Mouse (Mus musculus): ENCODE measurements around the gene Otud3. TPM values are rescaled to one million over a fixed set of nuclear protein-coding genes. Genes with fewer than 3 reads are reported as not detected.

Gene Otud3
- 3.9 TPM for polyA plus RNA-seq (2017; shearing (Covaris generic))

GRCm38 (mm10) chr4:138913797-138914196 lies at the start of gene Otud3:
Gene Otud3 (minus strand): TSS chr4:138913945.

GRCm38 (mm10) chr4:138877731-138878130 lies 36.0 kb downstream of the Otud3 start, which contains the start of gene Pla2g2e:
Gene Pla2g2e (plus strand): TSS chr4:138877942.

GRCm38 (mm10) chr4:138873864-138874263 lies 39.9 kb downstream of the Otud3 start, which contains the start of gene Gm13030:
Gene Gm13030 (minus strand): TSS chr4:138873964.

GRCm38 (mm10) chr4:138863344-138863998 lies 50.3 kb downstream of the Otud3 start, which contains the start of gene Pla2g5:
Gene Pla2g5 (minus strand): TSS chr4:138863482.

Other genes starting within 250 kb of the Otud3 start
- not detected for gene Pla2g2c, start 189.2 kb downstream of the Otud3 start, polyA plus RNA-seq (2017; shearing (Covaris generic))
- gene Ubxn10, start 176.8 kb downstream of the Otud3 start, polyA plus RNA-seq (2017; shearing (Covaris generic)): not detected
- not detected for gene Pla2g2f, start 156.3 kb downstream of the Otud3 start, polyA plus RNA-seq (2017; shearing (Covaris generic))
- gene Pla2g2d, start 138.2 kb downstream of the Otud3 start, polyA plus RNA-seq (2017; shearing (Covaris generic)): 1.3 TPM
- gene Pla2g5, start 50.5 kb downstream of the Otud3 start, polyA plus RNA-seq (2017; shearing (Covaris generic)): not detected
- not detected for gene Gm13030, start 40.0 kb downstream of the Otud3 start, polyA plus RNA-seq (2017; shearing (Covaris generic))
- gene Pla2g2e, start 36.0 kb downstream of the Otud3 start, polyA plus RNA-seq (2017; shearing (Covaris generic)): not detected
- not detected for gene Rnf186, start 53.2 kb upstream of the Otud3 start, polyA plus RNA-seq (2017; shearing (Covaris generic))
- gene Tmco4, start 58.9 kb upstream of the Otud3 start, polyA plus RNA-seq (2017; shearing (Covaris generic)): 39.1 TPM
- gene Htr6, start 161.6 kb upstream of the Otud3 start, polyA plus RNA-seq (2017; shearing (Covaris generic)): not detected
- 0.29 TPM for gene Nbl1, start 179.0 kb upstream of the Otud3 start, polyA plus RNA-seq (2017; shearing (Covaris generic))
- gene Minos1, start 217.2 kb upstream of the Otud3 start, polyA plus RNA-seq (2017; shearing (Covaris generic)): 368 TPM